Mouse (Mus musculus) spleen, adult 2 months (tissue): ENCODE results near the gene Hmcn1.

Experiments used
- CTCF ChIP-seq: fragments of 200-500 bp; IDR thresholded peaks from 2 replicates; pipeline ENCODE4 v1.5.1; 2011; ENCODE audit warnings: mild to moderate bottlenecking, inconsistent platforms; ENCODE audit not compliant: insufficient read depth, insufficient read length, insufficient replicate concordance; ENCODE audit errors: extremely low read depth
- POLR2A ChIP-seq: fragments of 200-500 bp; IDR thresholded peaks from 2 replicates; pipeline ENCODE4 v1.6.1; 2011; ENCODE audit warnings: low read depth, low read length, inconsistent platforms

GRCm38 (mm10) chr1:150645314-150645713, 347.9 kb downstream of the Hmcn1 start:
- no peak for TF ChIP-seq POLR2A
- no peak for TF ChIP-seq CTCF
